Mouse (Mus musculus): Measurements from ENCODE around the gene Dusp7. TPM values are rescaled to one million over a fixed set of nuclear protein-coding genes. Genes with fewer than 3 reads are reported as not detected.

Dusp7 gene
- polyA plus RNA-seq, 1 experiment from 2014 or later: 16.8 TPM

- H3K4me1 ChIP-seq: peaks cover 22% of the 10 kb centered on the region
- H3K9me3 ChIP-seq: no peaks in the 10 kb centered on the region
- H3K36me3 ChIP-seq: no peaks in the 10 kb centered on the region
- no peak overlapping the region for H3K4me2 ChIP-seq
- peak overlapping the region; percentile 68 for H3K27ac ChIP-seq
- H3K9ac ChIP-seq: no peak overlapping the region
- ATAC-seq (ENCODE audit: insufficient read depth, low FRiP score, low read depth): no peak
- H3K27me3 ChIP-seq (replicated peaks): no peaks in the 10 kb centered on the region
- no peak overlapping the region for H3K4me3 ChIP-seq (replicated peaks)
Measured at GRCm38 (mm10) chr9:106355975-106356286, 12.5 kb upstream of the Dusp7 start.

- peak overlapping the region; percentile 68 for H3K27ac ChIP-seq
Measured at GRCm38 (mm10) chr9:106356323-106356844, 12.0 kb upstream of the Dusp7 start.

GRCm38 (mm10) chr9:106357167-106357566 is 11.3 kb upstream of the Dusp7 start:
- no peak for ATAC-seq (ENCODE audit: insufficient read depth, low FRiP score, low read depth)
- no peaks in the 10 kb centered on the region for H3K27me3 ChIP-seq (replicated peaks)
- no peaks in the 10 kb centered on the region for H3K9me3 ChIP-seq
- H3K27ac ChIP-seq: peak overlapping the region; percentile 68; the same call in 1 of the 2 replicates
- H3K4me3 ChIP-seq (replicated peaks): no peak overlapping the region
- no peaks in the 10 kb centered on the region for H3K36me3 ChIP-seq
- no peak overlapping the region for H3K9ac ChIP-seq
- WGBS: 73% methylated on average over 3 of the region's 3 CpGs
- no peak overlapping the region for H3K4me2 ChIP-seq
- H3K4me1 ChIP-seq: peaks cover 22% of the 10 kb centered on the region

More at GRCm38 (mm10) chr9:106356323-106356844, 12.0 kb upstream of the Dusp7 start:
- WGBS: 42% methylated on average over 10 of the region's 10 CpGs
- H3K36me3 ChIP-seq: no peaks in the 10 kb centered on the region
- H3K9me3 ChIP-seq: no peaks in the 10 kb centered on the region
- H3K27me3 ChIP-seq (replicated peaks): no peaks in the 10 kb centered on the region
- no peak overlapping the region for H3K4me2 ChIP-seq
- peaks cover 22% of the 10 kb centered on the region for H3K4me1 ChIP-seq
- no peak overlapping the region for H3K4me3 ChIP-seq (replicated peaks)
- peak; percentile 50; the same call in 1 of the 2 replicates for ATAC-seq (ENCODE audit: insufficient read depth, low FRiP score, low read depth)
- H3K9ac ChIP-seq: no peak overlapping the region

GRCm38 (mm10) chr9:106359297-106359696 is 9.1 kb upstream of the Dusp7 start:
- no peak overlapping the region for H3K4me2 ChIP-seq
- no peak overlapping the region for H3K9ac ChIP-seq
- H3K4me1 ChIP-seq: peaks cover 20% of the 10 kb centered on the region
- no peaks in the 10 kb centered on the region for H3K9me3 ChIP-seq
- WGBS: 71% methylated on average over 6 of the region's 6 CpGs
- no peaks in the 10 kb centered on the region for H3K27me3 ChIP-seq (replicated peaks)
- ATAC-seq (ENCODE audit: insufficient read depth, low FRiP score, low read depth): no peak
- H3K36me3 ChIP-seq: no peaks in the 10 kb centered on the region
- no peak overlapping the region for H3K4me3 ChIP-seq (replicated peaks)
- H3K27ac ChIP-seq: no peak overlapping the region

GRCm38 (mm10) chr9:106361140-106361539 is 7.3 kb upstream of the Dusp7 start:
- Histone ChIP-seq H3K27ac (no peak overlapping the region), H3K36me3 (no peaks in the 10 kb centered on the region), H3K4me1 (peaks cover 14% of the 10 kb centered on the region), H3K27me3 (replicated peaks) (no peaks in the 10 kb centered on the region), H3K4me2 (no peak overlapping the region), H3K4me3 (replicated peaks) (no peak overlapping the region), H3K9ac (no peak overlapping the region), H3K9me3 (no peaks in the 10 kb centered on the region)
- ATAC-seq (ENCODE audit: insufficient read depth, low FRiP score, low read depth): no peak
- WGBS: 76% methylated on average over 6 of the region's 6 CpGs

- Histone ChIP-seq H3K9ac (no peak overlapping the region), H3K4me2 (no peak overlapping the region), H3K4me1 (peaks cover 11% of the 10 kb centered on the region), H3K27ac (no peak overlapping the region), H3K27me3 (replicated peaks) (no peaks in the 10 kb centered on the region), H3K36me3 (no peaks in the 10 kb centered on the region), H3K4me3 (replicated peaks) (no peak overlapping the region), H3K9me3 (no peaks in the 10 kb centered on the region)
- ATAC-seq (ENCODE audit: insufficient read depth, low FRiP score, low read depth): no peak
- WGBS: 70% methylated on average over 7 of the region's 7 CpGs
Measured at GRCm38 (mm10) chr9:106365333-106365732, 3.1 kb upstream of the Dusp7 start.

- ATAC-seq (ENCODE audit: insufficient read depth, low FRiP score, low read depth): no peak
- Histone ChIP-seq H3K27me3 (replicated peaks) (no peaks in the 10 kb centered on the region), H3K4me1 (peaks cover 19% of the 10 kb centered on the region), H3K9ac (no peak overlapping the region), H3K9me3 (no peaks in the 10 kb centered on the region), H3K4me2 (no peak overlapping the region), H3K27ac (no peak overlapping the region), H3K36me3 (0 out of 2 replicates have a peak, but pooled peaks cover under 1% of the 10 kb centered on the region), H3K4me3 (replicated peaks) (no peak overlapping the region)
- 67% methylated on average over 1 of the region's 1 CpGs for WGBS
Measured at GRCm38 (mm10) chr9:106366188-106366587, 2.2 kb upstream of the Dusp7 start.

- Histone ChIP-seq H3K9me3 (no peaks in the 10 kb centered on the region), H3K4me2 (peak overlapping the region; percentile 100), H3K4me3 (replicated peaks) (peak overlapping the region; percentile 94), H3K27ac (peak overlapping the region; percentile 98; the same call in 1 of the 2 replicates), H3K36me3 (peaks cover 8% of the 10 kb centered on the region; the same call in 1 of the 2 replicates), H3K4me1 (peaks cover 27% of the 10 kb centered on the region), H3K27me3 (replicated peaks) (no peaks in the 10 kb centered on the region), H3K9ac (peak overlapping the region; percentile 51; the same call in 1 of the 2 replicates)
- no peak for ATAC-seq (ENCODE audit: insufficient read depth, low FRiP score, low read depth)
- 16% methylated on average over 5 of the region's 5 CpGs for WGBS
Measured at GRCm38 (mm10) chr9:106367001-106367400, 1.4 kb upstream of the Dusp7 start.

- peak; percentile 94 for ATAC-seq (ENCODE audit: insufficient read depth, low FRiP score, low read depth)
- no peaks in the 10 kb centered on the region for H3K27me3 ChIP-seq (replicated peaks)
- under 1% methylated on average over 36 of the region's 36 CpGs for WGBS
- peak overlapping the region; percentile 98 for H3K27ac ChIP-seq
- H3K9ac ChIP-seq: peak overlapping the region; percentile 56; the same call in 1 of the 2 replicates
- no peaks in the 10 kb centered on the region for H3K9me3 ChIP-seq
- peak overlapping the region; percentile 94 for H3K4me3 ChIP-seq (replicated peaks)
- H3K4me1 ChIP-seq: peaks cover 34% of the 10 kb centered on the region
- peaks cover 9% of the 10 kb centered on the region; the same call in 1 of the 2 replicates for H3K36me3 ChIP-seq
- peak overlapping the region; percentile 100 for H3K4me2 ChIP-seq
Measured at GRCm38 (mm10) chr9:106367592-106368111, 780 bp upstream of the Dusp7 start.

GRCm38 (mm10) chr9:106368831-106369501 is 534 bp downstream of the Dusp7 start:
- no peaks in the 10 kb centered on the region for H3K9me3 ChIP-seq
- H3K27ac ChIP-seq: peak overlapping the region; percentile 98
- H3K9ac ChIP-seq: peak overlapping the region; percentile 87
- peak overlapping the region; percentile 100 for H3K4me2 ChIP-seq
- no peaks in the 10 kb centered on the region for H3K27me3 ChIP-seq (replicated peaks)
- no peak for ATAC-seq (ENCODE audit: insufficient read depth, low FRiP score, low read depth)
- H3K36me3 ChIP-seq: peaks cover 17% of the 10 kb centered on the region
- 1% methylated on average over 58 of the region's 72 CpGs for WGBS
- H3K4me1 ChIP-seq: peaks cover 34% of the 10 kb centered on the region
- peak overlapping the region; percentile 94 for H3K4me3 ChIP-seq (replicated peaks)

GRCm38 (mm10) chr9:106369801-106370485 is 1.5 kb downstream of the Dusp7 start:
- WGBS: 6% methylated on average over 11 of the region's 11 CpGs
- H3K36me3 ChIP-seq: peaks cover 18% of the 10 kb centered on the region
- H3K27me3 ChIP-seq (replicated peaks): no peaks in the 10 kb centered on the region
- peak overlapping the region; percentile 94 for H3K4me3 ChIP-seq (replicated peaks)
- no peak for ATAC-seq (ENCODE audit: insufficient read depth, low FRiP score, low read depth)
- H3K4me2 ChIP-seq: peak overlapping the region; percentile 100
- peak overlapping the region; percentile 87 for H3K9ac ChIP-seq
- H3K27ac ChIP-seq: peak overlapping the region; percentile 98
- H3K4me1 ChIP-seq: peaks cover 32% of the 10 kb centered on the region
- H3K9me3 ChIP-seq: no peaks in the 10 kb centered on the region

All from stomach, embryonic 15.5 days (tissue).